Mouse (Mus musculus) brain, embryonic 18.5 days (tissue): ENCODE results near the gene P2ry4.

Source experiments
- DNase-seq: peaks from one replicate; pipeline ENCODE4 v3.0.0-alpha.2; 2012; ENCODE audit warnings: low read depth, low spot score

Gene P2ry4

DNA sequence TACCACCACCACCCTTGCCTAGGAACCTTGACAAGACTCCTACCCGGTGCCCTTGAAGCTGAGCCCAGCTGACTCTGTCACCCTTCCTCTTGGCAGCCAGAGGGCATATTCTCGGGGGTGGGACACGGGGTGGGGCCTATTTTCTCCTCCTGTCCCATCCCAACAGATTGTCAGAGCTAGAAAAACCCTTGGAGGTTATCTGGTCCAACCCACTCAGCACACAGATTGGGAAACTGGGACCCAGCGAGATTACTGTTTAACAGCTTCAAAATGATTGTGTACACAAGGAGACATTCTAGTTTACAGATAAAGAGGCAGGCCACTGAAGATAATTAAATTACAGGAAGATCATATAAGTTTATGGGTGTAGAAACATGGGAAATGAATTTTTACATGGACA lies at the start of gene P2ry4:
P2ry4 (minus strand) TSS at position 79 of the 400 bp plus-strand sequence.
- DNase-seq: no peak

DNA sequence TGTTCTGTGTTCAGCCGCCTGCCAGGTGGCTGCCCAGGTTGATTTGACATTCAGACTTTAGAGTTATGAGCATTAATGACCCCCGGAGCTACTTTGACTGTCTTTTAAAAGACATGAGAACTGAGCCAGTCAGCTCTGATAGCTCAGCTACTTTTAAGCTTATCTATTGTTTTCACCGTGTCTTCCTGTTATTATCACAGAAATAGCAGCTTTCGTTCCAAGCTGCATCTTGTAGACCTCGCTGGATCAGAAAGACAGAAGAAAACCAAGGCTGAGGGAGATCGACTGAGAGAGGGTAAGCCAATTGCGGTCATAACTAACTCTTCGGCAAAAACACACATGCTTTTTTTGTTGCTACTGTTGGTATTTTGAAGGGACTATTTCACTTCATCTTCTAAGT lies 43.8 kb upstream of the P2ry4 start:
- no peak for DNase-seq

DNA sequence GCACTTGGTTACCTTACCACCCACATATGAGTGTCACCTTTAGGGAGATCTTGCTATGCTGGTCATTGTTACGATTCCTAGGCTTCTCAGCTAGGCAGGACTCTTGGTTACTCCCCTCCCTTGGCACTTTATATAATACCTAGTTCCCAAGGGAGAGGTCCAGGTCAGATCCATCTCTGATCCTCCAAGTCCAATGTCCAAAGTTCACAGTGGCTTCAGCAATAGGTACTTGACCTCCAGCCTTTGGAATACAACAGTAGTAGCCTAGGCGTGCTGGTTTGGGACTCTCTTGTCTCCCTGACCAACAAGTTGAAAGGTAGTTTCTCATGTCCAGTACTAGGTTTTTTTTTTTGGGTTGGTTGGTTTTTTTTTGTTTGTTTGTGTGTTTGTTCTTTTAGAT lies 34.4 kb upstream of the P2ry4 start:
- DNase-seq: no peak

DNA sequence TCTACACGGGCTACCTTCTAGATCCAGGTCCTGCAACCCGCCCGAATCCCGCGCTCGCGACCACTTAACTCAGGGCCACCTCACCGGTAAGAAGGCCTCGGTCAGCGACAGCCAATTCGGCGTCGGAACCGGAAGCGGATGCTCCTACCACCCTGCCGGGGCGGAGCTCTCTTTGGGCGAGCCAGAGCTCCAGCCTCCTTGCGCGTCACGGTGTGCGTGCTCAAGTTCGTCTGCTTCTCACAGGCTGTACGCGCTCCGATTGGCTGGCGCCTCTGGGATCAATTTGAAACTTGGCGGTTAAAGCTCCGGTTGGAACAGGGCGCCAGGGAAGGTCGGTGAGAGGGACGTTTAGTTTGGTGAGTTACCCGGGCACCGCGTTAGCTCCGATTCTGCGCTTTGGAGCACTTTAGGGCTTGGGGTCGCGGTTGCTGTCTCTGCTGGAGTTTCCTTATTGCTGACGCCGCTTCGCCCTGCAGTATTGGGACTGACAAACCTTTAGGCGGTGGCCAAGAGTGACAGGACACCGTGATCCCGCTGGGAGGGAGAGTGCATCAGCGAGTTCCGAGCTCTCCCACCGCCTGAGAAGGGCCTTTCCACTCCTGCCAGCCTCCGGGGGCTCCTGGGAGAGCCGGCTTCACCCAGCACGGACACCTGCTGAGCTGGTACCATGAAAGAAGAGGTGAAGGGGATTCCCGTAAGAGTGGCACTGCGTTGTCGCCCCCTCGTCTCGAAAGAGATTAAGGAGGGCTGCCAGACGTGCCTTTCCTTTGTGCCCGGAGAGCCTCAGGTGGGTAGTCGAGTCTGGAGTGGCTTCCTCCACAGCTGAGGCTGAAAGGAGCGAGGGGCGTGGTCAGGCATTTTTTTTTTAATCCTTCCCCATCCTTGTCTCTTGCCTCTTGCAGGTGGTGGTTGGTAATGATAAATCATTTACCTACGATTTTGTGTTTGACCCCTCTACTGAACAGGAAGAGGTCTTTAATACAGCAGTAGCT lies 31.4 kb upstream of the P2ry4 start, which contains the start of gene Pdzd11:
Pdzd11 (minus strand) TSS at position 767 of the 992 bp plus-strand sequence.
- DNase-seq: peak; percentile 80

DNA sequence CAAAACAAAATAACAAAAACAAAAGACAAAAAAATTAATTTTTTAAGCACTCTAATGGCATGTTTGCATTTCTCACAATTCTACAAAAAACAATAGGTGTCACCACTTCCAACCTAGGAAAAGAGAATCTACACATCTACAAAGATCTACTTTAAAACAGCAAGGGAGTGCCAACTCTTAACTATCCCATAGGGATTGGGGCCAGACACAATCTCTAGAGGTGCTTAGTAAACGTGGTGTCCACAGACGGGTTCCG lies 30.8 kb upstream of the P2ry4 start, which contains the start of gene Kif4:
Kif4 (plus strand) TSS at position 192 of the 256 bp plus-strand sequence.
- DNase-seq: no peak

DNA sequence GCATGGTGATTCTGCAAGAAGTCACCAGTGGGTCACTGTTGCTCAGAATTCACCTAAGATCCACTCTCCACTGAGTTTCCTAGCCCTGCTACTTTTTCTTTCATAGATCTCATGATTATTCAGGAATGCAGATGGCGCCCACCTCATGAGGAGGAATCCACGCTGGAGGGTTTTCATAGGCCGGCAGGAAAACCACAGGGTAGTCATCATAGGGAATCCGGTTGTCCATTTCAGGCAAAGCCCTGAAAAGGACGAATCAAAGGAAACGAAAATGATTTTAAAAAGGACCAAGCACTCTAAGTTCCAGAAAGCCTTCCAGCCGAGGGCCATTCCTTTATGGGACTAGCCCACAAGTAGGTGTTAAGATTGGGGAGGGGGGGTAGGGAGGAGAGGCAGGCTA lies 30.5 kb upstream of the P2ry4 start:
- DNase-seq: no peak

DNA sequence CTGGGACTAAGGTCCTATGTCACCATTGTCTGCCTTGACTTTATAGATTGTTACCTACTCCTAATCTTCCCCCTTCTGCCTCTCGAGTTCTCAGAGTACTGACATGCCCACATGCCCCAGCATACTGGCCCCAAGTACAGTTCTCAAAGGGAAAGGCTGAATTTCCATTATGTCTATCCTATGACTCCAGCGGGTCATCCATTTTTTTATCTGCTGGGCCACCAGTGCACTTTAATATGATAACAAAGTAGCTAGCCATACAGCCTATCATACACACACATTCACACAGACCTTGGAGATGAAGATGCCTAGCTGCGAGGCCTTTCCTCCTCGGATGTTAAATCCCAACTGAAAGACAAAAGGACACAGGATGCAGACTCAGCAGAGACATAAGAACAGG lies 29.6 kb upstream of the P2ry4 start:
- no peak for DNase-seq

DNA sequence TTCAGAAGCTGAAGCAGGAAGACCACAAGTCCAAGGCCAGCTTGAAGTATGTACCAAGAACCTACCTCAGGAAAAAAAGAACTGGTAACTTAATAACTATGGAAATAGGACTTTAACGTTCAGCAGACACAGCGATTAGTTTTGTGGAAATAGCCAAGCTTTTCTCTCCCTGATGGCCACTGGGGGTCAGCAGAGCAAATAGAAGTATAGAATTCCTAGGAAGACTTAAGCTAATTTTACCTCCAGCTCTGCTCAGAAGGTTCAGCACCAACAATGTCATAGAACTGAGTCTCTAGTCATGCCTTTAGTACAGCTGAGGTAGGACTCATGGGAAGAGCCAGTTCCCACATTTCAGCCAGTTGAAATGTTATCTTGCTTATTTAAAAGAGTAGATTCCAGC lies 26.7 kb upstream of the P2ry4 start:
- no peak for DNase-seq

DNA sequence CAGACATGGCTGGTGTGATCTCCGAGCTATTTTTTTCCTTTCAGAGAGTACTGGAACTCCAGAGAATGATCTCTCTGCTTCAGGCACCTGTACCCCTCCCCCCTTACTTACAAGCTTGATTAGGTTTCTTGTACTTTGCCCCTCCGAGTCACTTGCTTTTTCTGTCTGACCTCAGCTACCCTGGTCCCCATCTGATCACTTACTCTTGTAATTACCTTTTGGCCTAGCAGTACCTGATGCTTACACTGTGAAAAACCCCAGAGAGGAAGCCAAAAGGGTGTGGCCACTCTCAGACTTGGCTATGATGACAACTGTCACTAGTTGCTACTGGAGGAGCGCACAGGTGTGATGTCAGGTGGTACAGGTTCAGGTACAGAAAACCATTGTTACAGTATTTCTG lies 23.8 kb upstream of the P2ry4 start:
- no peak for DNase-seq

DNA sequence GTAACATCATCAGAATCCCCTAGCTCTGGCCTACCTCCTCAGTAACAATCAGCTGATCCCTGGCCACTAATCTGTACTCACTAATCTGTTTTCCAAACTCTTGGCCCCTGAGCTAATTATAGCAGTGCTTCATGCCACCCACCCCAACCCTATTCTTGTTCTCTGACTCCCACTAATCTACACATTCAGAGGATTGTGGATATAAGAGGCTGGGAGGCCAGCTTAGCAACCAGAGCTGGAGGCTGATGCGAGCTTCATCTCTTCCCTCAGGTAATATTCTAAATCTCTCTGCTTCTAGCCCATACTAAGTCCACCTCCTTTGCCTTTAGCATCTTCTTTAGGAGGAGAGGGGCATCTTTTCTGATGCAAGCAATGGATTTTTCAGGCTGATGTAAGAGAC lies 10.6 kb upstream of the P2ry4 start, which contains the start of gene Arr3:
Arr3 (plus strand) TSS at position 184 of the 400 bp plus-strand sequence.
- no peak for DNase-seq

DNA sequence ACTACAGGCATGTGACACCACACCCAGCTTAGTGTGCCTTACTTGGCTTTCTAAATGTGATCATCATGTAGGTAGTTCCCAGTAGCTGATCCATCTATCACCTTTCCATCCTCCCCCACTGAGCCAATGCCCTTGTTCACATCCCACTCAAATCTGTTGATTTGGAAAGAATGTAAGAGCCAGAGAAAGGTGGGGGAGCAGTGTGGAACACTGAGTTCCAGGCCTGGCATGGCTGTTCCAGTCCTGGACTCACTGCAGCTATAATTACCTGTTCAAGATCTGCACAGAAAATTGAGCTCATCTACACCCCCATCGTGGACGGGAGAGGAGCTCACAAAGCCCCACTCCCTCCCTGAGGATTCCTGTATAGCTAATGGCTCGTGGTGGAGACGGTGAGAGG lies 5.1 kb upstream of the P2ry4 start:
- no peak for DNase-seq

DNA sequence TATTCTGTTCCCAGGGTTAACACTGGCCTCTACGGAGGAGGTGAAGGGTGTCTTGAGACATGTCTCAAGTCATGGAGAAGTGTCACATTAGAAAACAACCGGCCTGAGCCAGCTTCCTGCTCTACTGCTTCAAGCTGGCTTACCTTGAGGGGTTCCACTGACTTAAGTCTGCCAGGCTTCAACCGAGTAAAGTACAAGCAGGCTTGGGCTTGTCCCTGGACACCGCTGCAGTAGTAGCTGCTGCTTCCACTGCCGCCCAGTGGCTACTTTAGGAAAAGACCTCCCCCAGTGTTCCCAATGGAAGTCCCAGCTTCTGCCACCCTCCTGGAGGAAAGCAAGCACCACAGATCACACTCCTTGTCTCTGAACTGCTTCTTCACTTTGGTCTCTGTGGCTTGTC lies 2.8 kb upstream of the P2ry4 start:
- DNase-seq: no peak

DNA sequence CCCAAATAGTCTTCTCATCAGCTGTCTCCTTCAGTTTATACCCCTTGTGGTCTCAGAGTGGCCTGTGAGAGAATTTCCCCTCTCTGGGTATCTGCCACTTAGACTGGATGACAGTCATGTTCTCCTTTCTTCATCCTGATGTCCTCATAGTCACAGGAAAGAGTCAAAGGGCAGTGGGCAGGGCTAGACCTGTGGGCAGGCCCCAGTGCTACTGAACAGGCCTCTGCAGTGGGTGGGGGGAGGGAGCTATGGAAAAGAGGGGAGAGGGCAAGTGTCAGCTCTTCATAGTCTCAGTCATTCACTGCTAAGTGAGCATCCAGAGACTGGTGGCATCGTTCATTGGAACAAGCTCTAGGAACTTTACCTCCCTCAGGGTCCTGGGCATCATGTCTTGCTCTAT lies 22.7 kb downstream of the P2ry4 start, which contains the start of gene Awat1:
Awat1 (plus strand) TSS at position 301 of the 400 bp plus-strand sequence.
- no peak for DNase-seq

DNA sequence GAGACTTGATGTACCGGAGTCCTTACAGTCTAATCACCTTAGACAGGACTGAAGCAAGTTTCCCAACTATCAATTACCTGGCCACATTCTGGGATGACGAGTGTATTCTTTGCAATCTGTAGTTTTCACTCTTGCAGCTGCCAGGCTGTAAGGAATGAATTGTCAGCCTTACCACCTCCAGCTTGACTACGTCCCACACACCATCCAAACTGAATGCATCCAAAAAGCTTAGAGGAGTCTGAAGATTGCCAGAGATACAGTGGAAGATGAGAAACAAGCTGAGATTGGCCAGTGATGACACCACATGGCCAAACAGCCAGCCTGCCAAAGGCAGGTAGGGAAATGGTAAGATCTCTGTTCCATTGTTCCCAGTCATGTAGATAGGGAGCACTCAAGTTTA lies 29.0 kb downstream of the P2ry4 start:
- no peak for DNase-seq

DNA sequence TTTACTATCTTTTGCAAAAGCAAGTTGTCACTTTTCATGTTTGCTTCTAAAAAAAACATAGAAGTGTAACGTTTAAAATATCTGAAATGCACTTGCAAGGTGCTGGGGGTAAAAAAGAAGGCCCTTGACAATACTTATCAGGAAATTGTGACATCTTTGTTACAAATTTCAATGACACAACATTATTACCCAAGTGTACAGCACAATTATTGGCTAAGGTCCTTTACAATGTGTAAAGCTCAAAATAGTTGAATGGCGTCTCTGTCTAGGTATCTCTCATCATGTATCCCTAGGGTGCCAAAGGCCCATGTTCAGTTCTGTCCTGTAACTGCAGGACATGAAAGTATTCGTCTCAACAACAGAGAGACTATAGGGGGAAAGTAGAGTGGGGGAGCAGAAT lies 38.6 kb downstream of the P2ry4 start:
- no peak for DNase-seq
